Mouse (Mus musculus): ENCODE measurements around the gene Pde9a. TPM values are rescaled to one million over a fixed set of nuclear protein-coding genes. Genes with fewer than 3 reads are reported as not detected.
A peak's percentile ranks its signal among the peaks of the same experiment; 100 is the strongest.

Gene Pde9a
- polyA plus RNA-seq, 1 experiment from 2014 or later: 36.7 TPM

GRCm38 (mm10) chr17:31510944-31511343 lies 124.9 kb downstream of the Pde9a start:
- no peak overlapping the region for H3K9ac ChIP-seq
- TF ChIP-seq CTCF (IDR thresholded peaks at IDR 0.05; ENCODE audit: low read depth): peak; percentile 42; the same call in 1 of the 2 replicates
- 92% methylated on average over 6 of the region's 6 CpGs for WGBS

GRCm38 (mm10) chr17:31511792-31512495 lies 125.9 kb downstream of the Pde9a start:
- Histone ChIP-seq H3K36me3 (ENCODE audit: insufficient read depth) (peaks cover 35% of the 10 kb centered on the region), H3K9ac (peak overlapping the region; percentile 69), H3K27me3 (ENCODE audit: insufficient read depth, low read length) (no peaks in the 10 kb centered on the region), H3K4me3 (ENCODE audit: low read depth, low read length) (peak overlapping the region; percentile 76), H3K4me1 (ENCODE audit: insufficient read depth) (no peaks in the 10 kb centered on the region), H3K9me3 (ENCODE audit: low read depth, low read length) (no peaks in the 10 kb centered on the region), H3K4me2 (peak overlapping the region; percentile 57), H3K27ac (ENCODE audit: low read depth) (peak overlapping the region; percentile 81)
- WGBS: under 1% methylated on average over 56 of the region's 56 CpGs
- ATAC-seq (ENCODE audit: insufficient read depth) (peak; percentile 97), DNase-seq (peak; percentile 97)
- no peak for TF ChIP-seq CTCF (IDR thresholded peaks at IDR 0.05; ENCODE audit: low read depth)

More at GRCm38 (mm10) chr17:31510944-31511343, 124.9 kb downstream of the Pde9a start:
- Histone ChIP-seq H3K9me3 (ENCODE audit: low read depth, low read length) (no peaks in the 10 kb centered on the region), H3K36me3 (ENCODE audit: insufficient read depth) (peaks cover 44% of the 10 kb centered on the region), H3K4me3 (ENCODE audit: low read depth, low read length) (peak overlapping the region; percentile 76), H3K27ac (ENCODE audit: low read depth) (no peak overlapping the region), H3K4me2 (peak overlapping the region; percentile 57), H3K4me1 (ENCODE audit: insufficient read depth) (no peaks in the 10 kb centered on the region), H3K27me3 (ENCODE audit: insufficient read depth, low read length) (no peaks in the 10 kb centered on the region)
- DNase-seq (no peak), ATAC-seq (ENCODE audit: insufficient read depth) (no peak)

GRCm38 (mm10) chr17:31512593-31512992 lies 126.6 kb downstream of the Pde9a start:
- H3K27me3 ChIP-seq (ENCODE audit: insufficient read depth, low read length): no peaks in the 10 kb centered on the region
- no peak for TF ChIP-seq CTCF (IDR thresholded peaks at IDR 0.05; ENCODE audit: low read depth)
- ATAC-seq (ENCODE audit: insufficient read depth) (peak; percentile 19; the same call in 1 of the 2 replicates), DNase-seq (no peak)
- WGBS: 18% methylated on average over 6 of the region's 6 CpGs
- peaks cover 29% of the 10 kb centered on the region for H3K36me3 ChIP-seq (ENCODE audit: insufficient read depth)
- H3K4me3 ChIP-seq (ENCODE audit: low read depth, low read length): peak overlapping the region; percentile 76
- no peaks in the 10 kb centered on the region for H3K4me1 ChIP-seq (ENCODE audit: insufficient read depth)
- no peaks in the 10 kb centered on the region for H3K9me3 ChIP-seq (ENCODE audit: low read depth, low read length)
- H3K27ac ChIP-seq (ENCODE audit: low read depth): peak overlapping the region; percentile 81
- H3K9ac ChIP-seq: peak overlapping the region; percentile 69
- peak overlapping the region; percentile 57 for H3K4me2 ChIP-seq

DNA sequence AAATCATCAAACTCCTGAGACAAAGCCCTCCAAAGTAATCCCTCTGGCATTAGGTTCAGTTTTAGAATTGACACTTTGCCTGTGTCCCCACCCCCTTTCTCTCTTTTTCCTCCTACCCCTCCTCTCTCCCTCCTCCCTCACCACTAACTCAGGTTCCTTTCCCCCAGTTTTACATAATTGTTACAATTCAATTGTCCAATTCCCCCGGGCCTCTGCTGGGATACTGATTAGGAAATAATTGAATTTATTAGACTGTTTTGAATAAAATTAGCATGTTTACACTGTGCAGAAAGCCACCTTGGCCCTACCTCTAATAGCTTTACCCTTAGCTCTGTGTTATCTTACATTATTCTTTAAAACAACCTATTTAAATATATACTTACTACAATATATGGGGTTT lies 128.7 kb downstream of the Pde9a start:
- ATAC-seq (ENCODE audit: insufficient read depth): no peak
- TF ChIP-seq CTCF (IDR thresholded peaks at IDR 0.05; ENCODE audit: low read depth): no peak
- WGBS: 71% methylated on average over 1 of the region's 1 CpGs

DNA sequence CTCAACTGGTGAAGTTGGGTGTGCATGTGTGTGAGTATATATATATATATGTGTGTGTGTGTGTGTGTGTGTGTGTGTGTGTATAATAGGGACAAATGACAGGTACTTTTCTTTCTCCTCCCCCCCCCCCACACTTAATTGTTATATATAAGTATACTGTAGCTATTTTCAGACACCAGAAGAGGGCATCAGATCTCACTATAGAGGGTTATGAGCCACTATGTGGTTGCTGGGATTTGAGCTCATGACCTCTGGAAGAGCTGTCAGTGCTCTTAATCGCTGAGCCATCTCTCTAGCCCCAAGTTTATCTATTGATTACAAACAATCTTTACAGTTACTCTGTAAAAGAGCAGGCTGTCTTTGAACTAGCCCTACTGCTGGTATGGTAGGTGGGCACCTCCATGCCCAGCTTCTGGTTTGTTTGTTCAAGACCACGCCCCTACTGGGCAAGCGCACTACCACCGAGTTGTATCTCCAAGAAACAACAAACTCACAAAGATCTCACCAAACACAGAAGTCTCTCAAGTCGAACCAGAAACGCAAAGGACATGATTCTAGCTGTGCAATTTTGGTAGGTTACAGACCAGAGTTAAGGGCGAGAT lies 133.4 kb downstream of the Pde9a start:
- Histone ChIP-seq H3K27ac (ENCODE audit: low read depth) (no peak overlapping the region), H3K9me3 (ENCODE audit: low read depth, low read length) (no peaks in the 10 kb centered on the region), H3K27me3 (ENCODE audit: insufficient read depth, low read length) (no peaks in the 10 kb centered on the region), H3K36me3 (ENCODE audit: insufficient read depth) (peaks cover 19% of the 10 kb centered on the region), H3K4me2 (peak overlapping the region; percentile 71), H3K4me1 (ENCODE audit: insufficient read depth) (peaks cover 5% of the 10 kb centered on the region), H3K9ac (no peak overlapping the region), H3K4me3 (ENCODE audit: low read depth, low read length) (peak overlapping the region; percentile 79)
- ATAC-seq (ENCODE audit: insufficient read depth) (peak; percentile 66), DNase-seq (no peak)
- peak; percentile 6; the same call in 1 of the 2 replicates for TF ChIP-seq CTCF (IDR thresholded peaks at IDR 0.05; ENCODE audit: low read depth)
- 2% methylated on average over 7 of the region's 7 CpGs for WGBS

More for the DNA sequence above, 128.7 kb downstream of the Pde9a start:
- Histone ChIP-seq H3K36me3 (ENCODE audit: insufficient read depth) (peaks cover 8% of the 10 kb centered on the region), H3K4me3 (ENCODE audit: low read depth, low read length) (no peak overlapping the region), H3K4me2 (no peak overlapping the region), H3K4me1 (ENCODE audit: insufficient read depth) (no peaks in the 10 kb centered on the region), H3K27me3 (ENCODE audit: insufficient read depth, low read length) (no peaks in the 10 kb centered on the region), H3K27ac (ENCODE audit: low read depth) (no peak overlapping the region), H3K9ac (no peak overlapping the region), H3K9me3 (ENCODE audit: low read depth, low read length) (no peaks in the 10 kb centered on the region)
- no peak for DNase-seq

DNA sequence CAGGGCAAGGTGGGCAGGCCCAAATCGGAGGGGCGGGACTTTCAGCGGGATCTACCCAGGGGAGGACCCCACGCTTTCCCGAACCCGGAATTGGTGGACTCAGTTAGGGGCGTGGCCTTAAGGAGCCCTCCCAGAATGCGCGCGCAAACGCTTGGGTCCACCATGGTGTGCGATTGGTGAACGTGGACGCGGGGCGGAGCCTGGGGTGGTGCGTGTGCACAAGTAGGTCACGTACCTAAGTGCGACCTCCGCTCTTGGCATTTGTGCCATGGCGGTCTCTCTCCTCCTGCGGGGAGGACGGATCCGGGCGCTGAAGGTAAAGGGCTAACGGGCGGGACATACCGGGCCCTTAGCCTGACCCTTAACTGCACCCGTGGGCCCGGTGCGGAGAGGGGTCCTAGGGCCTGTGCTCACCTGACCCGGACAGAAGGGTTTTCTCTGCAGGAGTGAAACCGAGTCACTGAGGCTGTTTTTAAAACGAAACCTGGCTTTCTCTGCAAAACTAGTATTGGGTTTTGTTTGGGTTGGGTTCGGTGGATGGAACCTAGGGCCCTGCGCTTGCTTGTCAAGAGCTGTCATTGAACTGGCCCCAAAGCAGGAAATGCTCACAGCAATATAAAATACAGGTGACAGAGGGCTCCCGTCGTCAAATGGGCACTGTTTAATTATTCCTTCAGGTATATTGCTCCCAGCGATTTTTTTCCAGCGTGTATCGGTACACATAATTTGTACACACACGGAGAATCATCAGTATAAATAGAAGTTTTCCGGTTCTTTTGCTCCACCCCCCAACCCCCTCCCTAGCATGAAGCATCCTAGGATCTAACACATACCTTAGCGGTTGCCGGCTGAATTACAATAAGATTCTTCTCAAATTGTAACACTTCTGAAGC lies 134.2 kb downstream of the Pde9a start, which contains the start of the genes Wdr4 and Ndufv3:
Wdr4 (minus strand) TSS at position 35 of the 893 bp plus-strand sequence.
Ndufv3 (plus strand) TSS at position 170 of the 893 bp plus-strand sequence.
- H3K4me3 ChIP-seq (ENCODE audit: low read depth, low read length): peak within 1 kb of the TSS; percentile 79
- H3K4me1 ChIP-seq (ENCODE audit: insufficient read depth): peaks cover 5% of the 10 kb centered on the region
- H3K9me3 ChIP-seq (ENCODE audit: low read depth, low read length): no peaks in the 10 kb centered on the region
- peak; percentile 26 for TF ChIP-seq CTCF (IDR thresholded peaks at IDR 0.05; ENCODE audit: low read depth)
- H3K9ac ChIP-seq: peak within 1 kb of the TSS; percentile 76
- H3K4me2 ChIP-seq: peak within 1 kb of the TSS; percentile 71
- peak; percentile 98 for ATAC-seq (ENCODE audit: insufficient read depth)
- peak within 1 kb of the TSS; percentile 81 for H3K27ac ChIP-seq (ENCODE audit: low read depth)
- H3K27me3 ChIP-seq (ENCODE audit: insufficient read depth, low read length): no peaks in the 10 kb centered on the region
- under 1% methylated on average over 45 of the region's 45 CpGs for WGBS
- peak; percentile 100 for DNase-seq
- H3K36me3 ChIP-seq (ENCODE audit: insufficient read depth): peaks cover 19% of the 10 kb centered on the region
